Mouse (Mus musculus): ENCODE measurements around the gene Fam57b.

Gene Fam57b

GRCm38 (mm10) chr7:126797411-126798126 lies at the start of gene Fam57b:
Gene Fam57b (plus strand): TSS chr7:126797668.
- no peak for DNase-seq (ENCODE audit: low spot score in 2 of 2)

DNA sequence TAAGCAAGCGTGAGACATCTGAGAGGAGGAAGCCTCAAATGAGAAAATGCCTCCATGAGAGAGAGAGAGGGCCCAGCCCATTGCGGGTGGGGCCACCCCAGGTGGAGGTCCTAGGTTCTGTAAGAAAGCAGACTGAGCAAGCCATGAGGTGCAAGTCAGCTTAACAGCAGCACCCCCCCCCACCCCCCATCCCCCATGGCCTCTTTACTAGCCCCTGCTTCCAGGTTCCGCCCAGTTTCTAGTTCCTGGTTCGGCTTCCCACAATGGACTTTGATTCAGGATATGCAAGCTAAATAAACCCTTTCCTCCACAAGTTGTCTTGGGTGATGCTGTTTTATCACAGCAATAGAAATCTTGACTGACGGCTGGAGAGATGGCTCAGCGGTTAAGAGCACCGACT lies 48.6 kb upstream of the Fam57b start:
- no peak for DNase-seq (ENCODE audit: low spot score in 2 of 2)

- DNase-seq (ENCODE audit: low spot score in 2 of 2): no peak
Observed at GRCm38 (mm10) chr7:126749582-126750343, 47.7 kb upstream of the Fam57b start.

- peak in 1 of 2 experiments; percentile 44 for DNase-seq (ENCODE audit: low spot score in 2 of 2)
Observed at GRCm38 (mm10) chr7:126754866-126755265, 42.6 kb upstream of the Fam57b start.

GRCm38 (mm10) chr7:126758539-126758938 lies 38.9 kb upstream of the Fam57b start:
- no peak for DNase-seq (ENCODE audit: low spot score in 2 of 2)

- peak; percentile 81 to 84 for DNase-seq (ENCODE audit: low spot score in 2 of 2)
Observed at GRCm38 (mm10) chr7:126759050-126759671, 38.3 kb upstream of the Fam57b start, which contains the start of gene Mapk3. Gene Mapk3 (plus strand): TSS chr7:126759601.

DNA sequence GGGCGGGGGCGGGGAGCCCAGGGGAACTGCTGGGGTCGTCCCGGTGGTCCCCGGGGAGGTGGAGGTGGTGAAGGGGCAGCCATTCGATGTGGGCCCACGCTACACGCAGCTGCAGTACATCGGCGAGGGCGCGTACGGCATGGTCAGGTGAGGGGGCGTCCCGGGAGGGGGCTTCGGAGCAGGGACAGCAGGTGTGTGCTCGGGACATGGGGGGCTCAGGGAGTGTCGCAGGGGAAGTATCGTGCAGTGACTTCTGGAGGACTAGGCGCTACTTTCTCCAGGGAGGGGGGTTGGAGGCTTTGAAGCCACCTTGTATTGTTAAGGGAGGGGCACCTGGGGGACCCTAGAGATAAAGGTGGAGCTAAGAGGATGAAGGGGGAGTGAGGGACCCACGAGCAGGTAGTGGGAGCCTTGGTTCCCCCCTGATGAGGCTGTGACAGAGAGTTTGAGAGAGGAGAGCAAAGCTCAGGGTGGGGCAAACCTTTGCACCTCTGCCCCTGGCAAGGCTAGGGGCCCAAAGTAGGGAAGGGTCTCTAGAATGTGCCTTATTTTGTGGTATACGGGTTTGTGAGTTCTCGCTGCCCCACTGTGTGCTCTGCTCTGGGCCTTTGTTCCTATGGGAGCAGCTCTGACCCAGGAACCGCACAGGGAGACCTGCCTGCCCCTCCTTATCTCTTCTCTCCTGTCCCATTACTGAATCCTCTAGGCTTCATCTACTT lies 37.6 kb upstream of the Fam57b start:
- no peak for DNase-seq (ENCODE audit: low spot score in 2 of 2)

GRCm38 (mm10) chr7:126760391-126760802 lies 37.1 kb upstream of the Fam57b start:
- DNase-seq (ENCODE audit: low spot score in 2 of 2): no peak

- DNase-seq (ENCODE audit: low spot score in 2 of 2): no peak
Observed at GRCm38 (mm10) chr7:126760956-126761355, 36.5 kb upstream of the Fam57b start.

DNA sequence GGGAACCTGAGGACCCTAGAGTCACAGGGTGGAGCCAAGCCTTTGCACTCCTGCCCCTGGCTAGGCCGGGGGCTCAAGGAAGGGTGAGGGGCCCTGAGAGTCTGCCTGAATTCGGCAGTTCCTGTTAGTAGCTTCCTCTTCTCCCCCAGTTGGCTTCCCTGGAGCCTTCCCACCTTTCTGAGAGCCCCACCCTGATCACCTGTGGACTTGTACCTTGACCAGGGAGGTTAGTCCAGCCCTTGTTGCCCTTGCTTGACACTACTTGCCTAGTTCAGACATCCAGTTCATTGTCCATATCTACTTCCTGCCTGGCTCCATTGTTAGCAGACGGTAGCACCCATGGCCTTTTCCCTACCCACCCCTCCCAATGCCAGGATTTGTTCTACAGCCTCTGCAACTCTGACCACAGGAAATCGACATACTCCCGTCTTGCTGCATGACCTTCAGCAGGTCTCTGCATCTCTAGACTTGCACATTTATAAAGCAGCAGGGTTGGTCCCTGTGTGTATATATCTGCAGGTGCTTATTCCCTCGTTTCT lies 35.9 kb upstream of the Fam57b start:
- DNase-seq (ENCODE audit: low spot score in 2 of 2): no peak

DNA sequence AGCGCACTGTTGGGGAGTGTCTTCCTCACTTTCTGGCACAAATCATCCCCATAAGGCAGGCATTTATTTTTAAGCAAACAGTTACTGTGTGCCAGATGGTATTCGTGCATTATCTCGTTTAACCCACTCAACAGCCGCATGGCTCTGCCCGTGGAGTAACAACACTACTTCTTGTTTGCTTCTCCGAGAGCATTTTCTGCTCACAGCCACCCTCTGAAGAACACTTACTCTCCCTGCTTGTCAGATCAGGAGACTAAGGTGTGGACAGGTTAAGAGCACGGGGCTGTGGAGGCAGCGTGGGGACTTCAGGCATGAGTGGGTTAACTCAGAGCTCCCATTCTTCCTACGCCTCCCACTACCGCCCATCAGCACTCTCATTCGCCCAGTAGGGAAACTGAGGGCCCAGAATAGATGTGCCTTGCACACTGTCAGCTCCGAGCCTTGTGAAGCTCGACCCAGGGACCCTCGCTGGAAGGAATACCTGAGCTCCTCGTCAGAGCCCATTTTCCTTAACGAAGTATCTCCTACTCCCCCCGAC lies 34.9 kb upstream of the Fam57b start:
- peak; percentile 61 to 79 for DNase-seq (ENCODE audit: low spot score in 2 of 2)

DNA sequence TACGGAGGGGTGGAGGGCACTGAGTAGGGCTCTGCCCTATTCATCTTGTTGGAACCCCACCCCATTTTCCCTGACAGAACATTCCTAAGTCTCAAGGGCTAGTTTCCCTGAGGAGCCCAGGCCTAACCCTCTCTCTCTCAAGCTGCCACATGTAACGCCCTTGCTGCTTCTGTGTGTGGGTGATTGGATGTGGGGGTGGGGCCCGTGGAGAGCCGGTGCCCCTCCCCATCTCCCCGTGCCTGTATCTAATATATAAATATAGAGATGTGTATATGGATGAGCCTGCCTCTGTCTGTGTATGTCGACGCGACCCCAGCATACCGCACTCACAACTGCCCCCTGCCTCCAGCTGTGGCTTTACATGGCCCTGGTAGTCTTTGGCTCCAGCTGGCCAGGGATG lies 31.9 kb upstream of the Fam57b start:
- no peak for DNase-seq (ENCODE audit: low spot score in 2 of 2)

- DNase-seq (ENCODE audit: low spot score in 2 of 2): no peak
Observed at GRCm38 (mm10) chr7:126766201-126766600, 31.3 kb upstream of the Fam57b start, which contains the start of gene Gdpd3. Gene Gdpd3 (plus strand): TSS chr7:126766334.

DNA sequence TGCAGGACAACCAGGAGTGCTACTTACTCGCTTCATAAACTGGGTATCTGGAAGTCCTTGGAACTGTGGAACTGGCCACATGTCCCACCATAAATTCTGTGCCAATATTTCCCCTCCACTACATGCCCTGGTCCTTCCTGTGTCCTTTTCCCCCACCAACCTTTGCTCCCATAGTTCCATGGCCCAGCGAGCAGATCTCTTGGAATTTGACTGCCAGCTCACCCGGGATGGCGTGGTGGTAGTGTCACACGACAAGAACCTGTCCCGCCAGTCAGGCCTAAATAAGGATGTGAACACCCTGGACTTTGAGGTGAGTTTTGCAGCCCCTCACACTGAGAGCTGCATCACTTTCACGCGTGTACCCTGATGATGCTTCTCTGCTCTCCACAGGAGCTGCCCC lies 30.5 kb upstream of the Fam57b start:
- DNase-seq (ENCODE audit: low spot score in 2 of 2): no peak

- DNase-seq (ENCODE audit: low spot score in 2 of 2): no peak
Observed at GRCm38 (mm10) chr7:126770784-126771183, 26.7 kb upstream of the Fam57b start.

DNA sequence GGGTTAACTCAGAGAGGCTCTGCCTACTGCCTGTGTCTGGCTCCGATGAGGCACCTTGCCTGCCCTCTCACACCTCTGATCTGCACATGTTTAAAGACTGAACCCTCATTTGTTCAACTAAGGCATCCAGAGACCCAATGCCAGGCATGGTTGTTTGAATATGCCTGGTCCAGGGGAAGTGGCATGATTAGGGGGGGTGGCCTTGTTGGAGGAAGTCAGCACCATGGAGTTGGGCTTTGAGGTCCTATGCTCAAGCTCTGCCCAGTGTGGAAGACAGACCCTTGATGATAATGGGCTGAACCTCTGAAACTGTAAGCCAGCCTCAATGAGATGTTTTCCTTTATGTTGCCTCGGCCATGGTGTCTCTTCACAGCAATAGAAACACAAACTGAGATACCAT lies 24.1 kb upstream of the Fam57b start:
- DNase-seq (ENCODE audit: low spot score in 2 of 2): no peak

GRCm38 (mm10) chr7:126774463-126774862 lies 23.0 kb upstream of the Fam57b start:
- no peak for DNase-seq (ENCODE audit: low spot score in 2 of 2)

- no peak for DNase-seq (ENCODE audit: low spot score in 2 of 2)
Observed at GRCm38 (mm10) chr7:126775185-126775977, 22.1 kb upstream of the Fam57b start.

GRCm38 (mm10) chr7:126775978-126776234 lies 21.6 kb upstream of the Fam57b start:
- no peak for DNase-seq (ENCODE audit: low spot score in 2 of 2)

- peak; percentile 96 for DNase-seq (ENCODE audit: low spot score in 2 of 2)
Observed at GRCm38 (mm10) chr7:126776598-126777057, 20.8 kb upstream of the Fam57b start, which contains the start of gene Ypel3. Gene Ypel3 (plus strand): TSS chr7:126776955.

GRCm38 (mm10) chr7:126777476-126777875 lies 20.0 kb upstream of the Fam57b start:
- no peak for DNase-seq (ENCODE audit: low spot score in 2 of 2)
